Mouse (Mus musculus) lung, embryonic 15.5 days (tissue): ENCODE data around the gene Agbl4. TPM values are rescaled to one million over a fixed set of nuclear protein-coding genes. Genes with fewer than 3 reads are reported as not detected.
A peak's percentile ranks its signal among the peaks of the same experiment; 100 is the strongest.

ENCODE experiments used
- ATAC-seq: fragments of 200-750 bp; cut with Nextera tagmentation; 2 replicates; pipeline ENCODE4 v1.8.0; 2017; ENCODE audit warnings: moderate number of reproducible peaks, borderline replicate concordance; ENCODE audit not compliant: low FRiP score, low TSS enrichment; ENCODE audit errors: extremely low read depth
- H3K27ac ChIP-seq: fragments of 300-500 bp; sonication (generic); 2 replicates; pipeline ENCODE4 v1.5.1; 2015; ENCODE audit warnings: moderate library complexity, mild to moderate bottlenecking, inconsistent platforms
- H3K27me3 ChIP-seq: fragments of 300-500 bp; sonication (generic); 2 replicates; pipeline ENCODE4 v1.6.1; 2015; ENCODE audit warnings: inconsistent platforms
- H3K36me3 ChIP-seq: fragments of 300-500 bp; sonication (generic); 2 replicates; pipeline ENCODE4 v1.6.1; 2015; ENCODE audit warnings: inconsistent platforms
- H3K4me1 ChIP-seq: fragments of 300-500 bp; sonication (generic); 2 replicates; pipeline ENCODE4 v1.6.1; 2015; ENCODE audit warnings: inconsistent platforms
- H3K4me2 ChIP-seq: fragments of 300-500 bp; sonication (generic); 2 replicates; pipeline ENCODE4 v1.6.1; 2015; ENCODE audit warnings: inconsistent platforms, mild to moderate bottlenecking, moderate library complexity
- H3K4me3 ChIP-seq: fragments of 300-500 bp; sonication (generic); 2 replicates; pipeline ENCODE4 v1.5.1; 2015; ENCODE audit warnings: mild to moderate bottlenecking, inconsistent platforms
- H3K9ac ChIP-seq: fragments of 300-500 bp; sonication (generic); 2 replicates; pipeline ENCODE4 v1.6.1; 2015; ENCODE audit warnings: inconsistent platforms
- H3K9me3 ChIP-seq: fragments of 300-500 bp; sonication (generic); 2 replicates; pipeline ENCODE4 v1.6.1; 2016; ENCODE audit warnings: inconsistent platforms
- WGBS: fragments of 180-500 bp; shearing (Covaris S2); methylation state at CpG from one replicate; pipeline ENCODE4 v1.1.7; 2015; 5-methylcytosine and 5-hydroxymethylcytosine counted together
- polyA plus RNA-seq: library from polyadenylated mRNA; unstranded; fragments of >200 nt; fragmentation: Nextera tagmentation; extraction: Ambion mirVana; gene quantifications from 2 replicates; pipeline ENCODE4 v1.2.1, GENCODE M21; 2015

Agbl4 gene
- polyA plus RNA-seq, 1 experiment from 2014 or later, result 0.50 TPM

DNA sequence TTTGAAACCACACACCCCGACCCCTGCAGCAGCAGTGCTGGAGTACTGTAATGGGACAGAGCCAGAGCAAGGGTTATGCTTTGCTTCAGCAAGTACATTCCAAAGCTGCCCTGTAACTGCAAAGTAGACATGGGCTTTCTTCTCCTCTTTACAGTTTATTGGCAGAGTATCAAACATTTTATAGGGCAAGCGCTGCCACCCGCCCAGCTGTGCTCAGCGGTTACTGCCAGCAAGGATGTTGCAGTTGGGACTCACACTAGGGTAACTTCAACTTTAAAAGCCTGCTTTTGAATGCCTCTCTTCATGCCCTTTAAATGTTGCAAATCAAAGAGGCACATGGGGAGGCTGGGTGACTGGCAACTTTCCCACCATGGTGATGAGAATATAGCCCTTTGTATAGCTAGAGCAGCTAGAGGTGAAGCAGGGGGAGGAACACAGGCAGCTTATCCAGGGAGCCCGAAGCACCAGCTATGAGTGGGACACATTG, 1293.6 kb downstream of the Agbl4 start:
- ATAC-seq, result no peak
- Histone ChIP-seq H3K4me2 (no peak overlapping the region), H3K27ac (0 out of 2 replicates have a peak overlapping the region, but pooled peaks have one; percentile 3), H3K9me3 (no peaks in the 10 kb centered on the region), H3K27me3 (no peaks in the 10 kb centered on the region), H3K36me3 (no peaks in the 10 kb centered on the region), H3K4me1 (peaks cover 20% of the 10 kb centered on the region), H3K9ac (no peak overlapping the region), H3K4me3 (no peak overlapping the region)
- WGBS, result 41% methylated on average over 5 of the region's 5 CpGs

DNA sequence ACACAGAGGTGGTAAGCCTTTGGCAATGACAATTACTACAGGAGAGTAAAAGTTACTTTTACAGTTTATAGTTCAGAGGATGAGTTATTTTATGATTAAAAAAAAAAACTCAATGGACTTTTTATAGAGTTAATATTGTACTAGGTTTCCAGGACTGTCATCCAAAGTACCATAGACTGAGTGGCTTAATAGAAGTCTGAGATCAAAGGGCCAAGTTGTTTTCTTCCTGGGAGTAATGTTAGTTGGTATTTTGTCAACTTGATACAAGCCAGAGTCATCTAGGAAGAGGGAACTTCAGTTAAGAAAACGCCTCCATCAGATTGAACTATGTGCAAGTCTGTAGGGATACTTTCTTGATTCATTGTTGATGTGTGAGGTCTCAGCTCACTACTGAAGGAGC, 1303.9 kb downstream of the Agbl4 start:
- Histone ChIP-seq H3K27me3 (no peaks in the 10 kb centered on the region), H3K4me2 (no peak overlapping the region), H3K9ac (no peak overlapping the region), H3K27ac (no peak overlapping the region), H3K4me3 (no peak overlapping the region), H3K36me3 (no peaks in the 10 kb centered on the region), H3K4me1 (no peaks in the 10 kb centered on the region), H3K9me3 (no peaks in the 10 kb centered on the region)
- ATAC-seq, result no peak
- 52% methylated on average over 1 of the region's 1 CpGs for WGBS

DNA sequence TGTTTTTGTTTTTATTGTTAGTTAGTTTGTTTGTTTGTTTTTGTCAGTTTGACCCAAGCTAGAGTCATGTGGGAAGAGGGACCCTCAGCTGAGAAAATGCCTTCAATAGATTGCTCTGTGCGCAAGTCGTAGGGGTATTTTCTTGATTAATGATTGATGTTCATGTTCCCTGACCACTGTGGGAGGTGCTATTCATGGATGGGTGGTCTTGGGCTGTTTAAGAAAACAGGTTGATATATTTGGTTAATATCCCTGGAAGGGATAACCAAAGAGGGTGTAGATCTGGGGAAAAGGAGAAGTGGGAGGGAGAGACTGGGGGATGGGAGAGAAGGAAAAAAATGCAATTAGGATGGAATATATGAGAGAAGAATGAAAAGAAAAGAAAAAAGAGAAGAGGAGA, 1306.7 kb downstream of the Agbl4 start:
- Histone ChIP-seq H3K27ac (no peak overlapping the region), H3K4me2 (no peak overlapping the region), H3K27me3 (no peaks in the 10 kb centered on the region), H3K9ac (no peak overlapping the region), H3K36me3 (no peaks in the 10 kb centered on the region), H3K9me3 (no peaks in the 10 kb centered on the region), H3K4me3 (no peak overlapping the region), H3K4me1 (no peaks in the 10 kb centered on the region)
- no peak for ATAC-seq
- 78% methylated on average over 2 of the region's 2 CpGs for WGBS

DNA sequence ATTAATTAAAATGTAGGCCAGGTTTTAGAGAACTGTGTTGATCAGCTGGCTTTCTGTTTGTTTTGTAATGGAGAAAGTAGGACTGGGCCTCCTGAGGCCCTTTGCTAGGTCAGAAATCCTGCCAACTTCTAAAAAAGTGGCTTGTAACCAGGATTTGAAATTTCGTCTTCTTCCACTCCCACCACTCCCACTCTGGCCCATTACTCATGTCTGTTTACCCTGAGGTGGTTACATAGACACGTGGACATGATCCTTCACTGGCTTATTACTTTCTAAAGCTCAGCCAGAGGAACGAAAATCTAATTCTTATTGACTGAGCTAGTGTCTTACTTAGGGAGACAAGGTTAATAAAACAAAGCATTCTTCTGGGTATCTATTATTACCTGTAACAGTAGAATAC, 1307.5 kb downstream of the Agbl4 start:
- H3K9ac ChIP-seq, result no peak overlapping the region
- no peaks in the 10 kb centered on the region for H3K36me3 ChIP-seq
- H3K27ac ChIP-seq, result no peak overlapping the region
- H3K9me3 ChIP-seq, result no peaks in the 10 kb centered on the region
- 36% methylated on average over 3 of the region's 3 CpGs for WGBS
- ATAC-seq, result no peak
- no peaks in the 10 kb centered on the region for H3K4me1 ChIP-seq
- H3K4me3 ChIP-seq, result no peak overlapping the region
- no peak overlapping the region for H3K4me2 ChIP-seq
- H3K27me3 ChIP-seq, result no peaks in the 10 kb centered on the region

Other genes with a start within 250 kb of the Agbl4 start
- 2.8 and 3.7 TPM in 2 replicates for gene Elavl4, start 45.8 kb upstream of the Agbl4 start, polyA plus RNA-seq